Mouse (Mus musculus) myocyte (in vitro differentiated cells): ENCODE results near the gene Cfap74. TPM values are rescaled to one million over a fixed set of nuclear protein-coding genes. Genes with fewer than 3 reads are reported as not detected.

Experiments
- H3K27me3 ChIP-seq: one replicate; pipeline ENCODE4 v1.6.1; 2011; ENCODE audit not compliant: control insufficient read depth, insufficient read depth, insufficient read length
- H3K36me3 ChIP-seq: one replicate; pipeline ENCODE4 v1.6.1; 2011; ENCODE audit not compliant: control insufficient read depth, insufficient read depth
- H3K4me2 ChIP-seq: one replicate; pipeline ENCODE4 v1.6.1; 2011; ENCODE audit warnings: low read depth, control low read depth
- H3K4me3 ChIP-seq: one replicate; pipeline ENCODE4 v1.5.1; 2011; ENCODE audit warnings: mild to moderate bottlenecking, control low read depth, moderate library complexity
- H3K79me2 ChIP-seq: one replicate; pipeline ENCODE4 v1.6.1; 2011; ENCODE audit not compliant: control insufficient read depth, insufficient read depth
- H3ac ChIP-seq: one replicate; pipeline ENCODE4 v1.6.1; 2011; ENCODE audit not compliant: control insufficient read depth, insufficient read length
- CEBPB ChIP-seq: IDR thresholded peaks from 2 replicates; pipeline ENCODE4 v1.6.1; 2011; ENCODE audit warnings: mild to moderate bottlenecking, moderate library complexity; ENCODE audit not compliant: poor library complexity, insufficient read depth, severe bottlenecking
- E2F4 ChIP-seq: IDR thresholded peaks from one replicate; pipeline ENCODE4 v1.6.1; 2011; ENCODE audit warnings: mild to moderate bottlenecking, control low read depth, moderate library complexity; ENCODE audit not compliant: insufficient read depth
- MAX ChIP-seq: IDR thresholded peaks from one replicate; pipeline ENCODE4 v1.6.1; 2011; ENCODE audit warnings: low read depth, mild to moderate bottlenecking, control low read depth
- MYOD1 ChIP-seq, 3 experiments: IDR thresholded peaks; one replicate each; pipeline ENCODE4 v1.6.1; 2011; ENCODE audit warnings: control low read depth in 2 of 3, low read depth in 2 of 3, mild to moderate bottlenecking in 2 of 3, moderate library complexity in 1 of 3; ENCODE audit not compliant: insufficient read length in 2 of 3, control insufficient read depth in 1 of 3
- MYOG ChIP-seq, 3 experiments: IDR thresholded peaks; one replicate each; pipeline ENCODE4 v1.6.1; 2011; ENCODE audit warnings: control low read depth in 2 of 3, low read depth in 2 of 3, mild to moderate bottlenecking in 2 of 3; ENCODE audit not compliant: insufficient read length in 2 of 3, control insufficient read depth in 1 of 3, insufficient read depth in 1 of 3
- POLR2A ChIP-seq: IDR thresholded peaks from one replicate; pipeline ENCODE4 v1.6.1; 2011; ENCODE audit warnings: low read depth, mild to moderate bottlenecking, control low read depth, moderate library complexity; ENCODE audit not compliant: insufficient read length
- POLR2AphosphoS2 ChIP-seq: IDR thresholded peaks from one replicate; pipeline ENCODE4 v1.6.1; 2011; ENCODE audit warnings: low read depth, control low read depth; ENCODE audit not compliant: insufficient read length
- REST ChIP-seq: IDR thresholded peaks from one replicate; pipeline ENCODE4 v1.6.1; 2011; ENCODE audit warnings: mild to moderate bottlenecking, control low read depth, moderate library complexity; ENCODE audit not compliant: insufficient read depth, insufficient read length
- SRF ChIP-seq: IDR thresholded peaks from one replicate; pipeline ENCODE4 v1.6.1; 2011; ENCODE audit warnings: low read depth; ENCODE audit not compliant: control insufficient read depth, insufficient read length
- TCF12 ChIP-seq: IDR thresholded peaks from one replicate; pipeline ENCODE4 v1.6.1; 2011; ENCODE audit warnings: mild to moderate bottlenecking, control low read depth; ENCODE audit not compliant: poor library complexity, insufficient read depth, severe bottlenecking
- TCF3 ChIP-seq: IDR thresholded peaks from one replicate; pipeline ENCODE4 v1.6.1; 2011; ENCODE audit warnings: low read depth, control low read depth; ENCODE audit not compliant: insufficient read length
- USF1 ChIP-seq: IDR thresholded peaks from one replicate; pipeline ENCODE4 v1.6.1; 2011; ENCODE audit warnings: low read depth, mild to moderate bottlenecking, control low read depth, moderate library complexity
- polyA plus RNA-seq: library from polyadenylated mRNA; unstranded; fragments of >200 nt; fragmentation: generic; extraction: Trizol; gene quantifications from one replicate; pipeline ENCODE4 v1.2.1, GENCODE M21; 2012; ENCODE audit warnings: missing spikeins

Cfap74 gene
- polyA plus RNA-seq, 1 experiment, result 0.22 TPM

GRCm38 (mm10) chr4:155429202-155429601, 20.2 kb downstream of the Cfap74 start:
- Histone ChIP-seq H3K4me2 (no peak overlapping the region), H3K27me3 (peaks cover 71% of the 10 kb centered on the region)
- TF ChIP-seq REST (no peak), MAX (no peak), USF1 (no peak), POLR2A (no peak), MYOG (IDR thresholded peaks at IDR 0.05; ENCODE audit: control insufficient read depth in 1 of 3, insufficient read depth in 1 of 3, insufficient read length in 2 of 3, low read depth in 2 of 3) (no peak), E2F4 (no peak), TCF12 (no peak), SRF (no peak), MYOD1 (IDR thresholded peaks at IDR 0.05; ENCODE audit: control insufficient read depth in 1 of 3, insufficient read length in 2 of 3, low read depth in 2 of 3) (no peak)

DNA sequence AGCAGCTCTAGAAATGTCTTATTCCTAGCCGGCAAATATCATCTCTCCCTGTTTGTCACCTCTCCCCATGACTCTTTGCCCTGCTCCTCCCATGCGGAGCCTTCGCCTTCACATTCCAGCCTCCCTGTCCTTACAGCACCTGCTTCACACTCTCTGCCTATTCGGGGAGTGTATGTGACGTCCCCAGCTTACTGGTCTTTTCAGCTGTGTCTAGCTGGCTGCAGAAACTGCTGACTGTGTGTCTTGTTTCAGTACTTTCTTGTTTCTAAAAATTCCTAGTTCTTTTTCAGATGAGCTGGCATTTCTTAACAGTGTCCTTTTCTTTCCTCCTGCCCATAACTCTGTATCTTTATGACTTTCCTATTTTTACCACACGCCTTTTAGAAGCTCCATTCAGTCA, 23.4 kb downstream of the Cfap74 start:
- H3K27me3 ChIP-seq, result peaks cover 70% of the 10 kb centered on the region
- H3K79me2 ChIP-seq, result no peaks in the 10 kb centered on the region
- no peak overlapping the region for H3K4me2 ChIP-seq
- H3ac ChIP-seq, result no peak overlapping the region
- H3K4me3 ChIP-seq, result no peak overlapping the region
- H3K36me3 ChIP-seq, result no peaks in the 10 kb centered on the region
- TF ChIP-seq POLR2A (no peak), TCF12 (no peak), MYOD1 (IDR thresholded peaks at IDR 0.05; ENCODE audit: control insufficient read depth in 1 of 3, insufficient read length in 2 of 3, low read depth in 2 of 3) (peak in 1 of 3 experiments; percentile 9)

More at GRCm38 (mm10) chr4:155429202-155429601, 20.2 kb downstream of the Cfap74 start:
- no peaks in the 10 kb centered on the region for H3K36me3 ChIP-seq
- no peak overlapping the region for H3K4me3 ChIP-seq
- no peaks in the 10 kb centered on the region for H3K79me2 ChIP-seq
- H3ac ChIP-seq, result no peak overlapping the region

- TF ChIP-seq POLR2AphosphoS2 (no peak), REST (no peak), TCF3 (no peak), MAX (no peak), CEBPB (no peak), E2F4 (no peak), TCF12 (no peak), POLR2A (no peak), MYOD1 (IDR thresholded peaks at IDR 0.05; ENCODE audit: control insufficient read depth in 1 of 3, insufficient read length in 2 of 3, low read depth in 2 of 3) (no peak), MYOG (IDR thresholded peaks at IDR 0.05; ENCODE audit: control insufficient read depth in 1 of 3, insufficient read depth in 1 of 3, insufficient read length in 2 of 3, low read depth in 2 of 3) (no peak), USF1 (no peak), SRF (no peak)
- H3K79me2 ChIP-seq, result no peaks in the 10 kb centered on the region
- H3K4me2 ChIP-seq, result no peak overlapping the region
- no peaks in the 10 kb centered on the region for H3K36me3 ChIP-seq
- H3ac ChIP-seq, result no peak overlapping the region
- no peak overlapping the region for H3K4me3 ChIP-seq
- H3K27me3 ChIP-seq, result peaks cover 72% of the 10 kb centered on the region
Observed at GRCm38 (mm10) chr4:155433993-155434392, 25.0 kb downstream of the Cfap74 start.

DNA sequence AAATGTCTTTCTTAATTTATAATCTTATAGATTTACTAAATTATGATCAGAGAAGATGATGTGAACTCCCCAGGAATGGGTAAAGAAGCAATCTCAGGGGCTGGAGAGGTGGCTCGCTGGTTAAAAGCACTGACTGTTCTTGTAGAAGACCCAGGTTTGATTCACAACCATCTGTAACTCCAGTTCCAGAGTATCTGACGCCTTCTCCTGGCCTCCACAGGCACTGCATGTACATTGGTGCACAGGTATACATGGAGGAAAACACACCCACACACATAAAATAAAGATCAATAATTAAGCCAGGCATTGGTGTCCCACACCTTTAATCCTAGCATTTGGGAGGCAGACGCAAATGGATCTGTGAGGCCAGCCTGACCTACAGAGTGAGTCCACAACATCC, 33.8 kb downstream of the Cfap74 start:
- Histone ChIP-seq H3K79me2 (no peaks in the 10 kb centered on the region), H3ac (no peak overlapping the region), H3K4me2 (no peak overlapping the region), H3K4me3 (no peak overlapping the region), H3K36me3 (no peaks in the 10 kb centered on the region), H3K27me3 (peaks cover 58% of the 10 kb centered on the region)
- no peak for TF ChIP-seq MAX
- no peak for TF ChIP-seq MYOG (IDR thresholded peaks at IDR 0.05; ENCODE audit: control insufficient read depth in 1 of 3, insufficient read depth in 1 of 3, insufficient read length in 2 of 3, low read depth in 2 of 3)

GRCm38 (mm10) chr4:155451597-155451996, 42.6 kb downstream of the Cfap74 start:
- H3K4me2 ChIP-seq, result no peak overlapping the region
- H3K36me3 ChIP-seq, result no peaks in the 10 kb centered on the region
- no peak overlapping the region for H3ac ChIP-seq
- H3K4me3 ChIP-seq, result no peak overlapping the region
- peaks cover 10% of the 10 kb centered on the region for H3K27me3 ChIP-seq
- TF ChIP-seq TCF12 (no peak), MYOD1 (IDR thresholded peaks at IDR 0.05; ENCODE audit: control insufficient read depth in 1 of 3, insufficient read length in 2 of 3, low read depth in 2 of 3) (no peak), USF1 (no peak), E2F4 (no peak), CEBPB (no peak), REST (no peak), MYOG (IDR thresholded peaks at IDR 0.05; ENCODE audit: control insufficient read depth in 1 of 3, insufficient read depth in 1 of 3, insufficient read length in 2 of 3, low read depth in 2 of 3) (no peak), SRF (no peak), POLR2AphosphoS2 (no peak), MAX (no peak), POLR2A (no peak), TCF3 (no peak)
- no peaks in the 10 kb centered on the region for H3K79me2 ChIP-seq
